Mouse (Mus musculus) lung, postnatal 25 days (tissue): ENCODE measurements around the gene Stub1.

Source experiments
- DNase-seq: peaks from one replicate; pipeline ENCODE4 v3.0.0; 2022; ENCODE audit warnings: low spot score

Stub1 gene

GRCm38 (mm10) chr17:25837076-25837410, 3.8 kb upstream of the Stub1 start, which contains the start of gene Rhbdl1:
Gene Rhbdl1, minus strand, starts transcription at chr17:25837295.
- peak; percentile 43 for DNase-seq

- no peak for DNase-seq
Measured at GRCm38 (mm10) chr17:25836397-25837075, 3.3 kb upstream of the Stub1 start.

DNA sequence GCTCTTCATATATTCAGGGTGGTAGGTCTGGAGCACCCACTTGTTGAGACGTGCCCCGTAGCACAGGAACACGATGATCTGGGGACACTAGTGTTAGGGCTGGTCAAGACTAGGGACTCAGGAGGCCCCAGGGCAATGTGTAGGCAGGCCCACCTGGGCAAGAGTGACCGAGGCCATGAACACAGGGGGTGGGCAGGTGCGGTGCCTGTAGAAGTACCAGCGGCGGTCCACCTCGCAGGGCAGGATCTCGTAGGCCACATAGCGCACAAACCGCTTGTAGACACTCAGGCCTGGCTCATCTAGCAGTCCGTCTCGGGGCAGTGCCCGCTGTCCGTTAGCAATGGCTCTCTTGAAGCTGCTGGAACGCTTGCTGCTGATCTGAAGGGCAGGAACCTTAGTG, 2.6 kb upstream of the Stub1 start:
- no peak for DNase-seq

DNA sequence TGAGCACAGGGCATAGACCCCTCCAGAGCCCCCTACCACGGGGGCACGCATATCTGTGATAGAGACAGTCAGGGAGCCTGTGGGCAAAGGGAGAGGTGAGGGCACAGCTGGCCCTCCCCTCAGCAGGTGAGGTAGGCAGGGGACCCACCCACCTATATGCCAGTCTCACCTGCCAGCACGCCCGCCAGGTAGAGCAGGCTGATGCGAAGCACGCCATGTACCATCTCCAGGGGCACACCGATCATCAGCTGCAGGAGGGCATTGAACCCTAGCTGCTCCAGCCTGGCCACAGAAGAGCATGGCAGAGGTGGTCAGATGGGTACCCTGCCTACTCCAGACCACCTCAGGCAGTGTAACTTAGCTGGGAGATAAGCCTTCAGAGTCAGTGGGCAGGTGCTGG, 2.1 kb upstream of the Stub1 start:
- no peak for DNase-seq

DNA sequence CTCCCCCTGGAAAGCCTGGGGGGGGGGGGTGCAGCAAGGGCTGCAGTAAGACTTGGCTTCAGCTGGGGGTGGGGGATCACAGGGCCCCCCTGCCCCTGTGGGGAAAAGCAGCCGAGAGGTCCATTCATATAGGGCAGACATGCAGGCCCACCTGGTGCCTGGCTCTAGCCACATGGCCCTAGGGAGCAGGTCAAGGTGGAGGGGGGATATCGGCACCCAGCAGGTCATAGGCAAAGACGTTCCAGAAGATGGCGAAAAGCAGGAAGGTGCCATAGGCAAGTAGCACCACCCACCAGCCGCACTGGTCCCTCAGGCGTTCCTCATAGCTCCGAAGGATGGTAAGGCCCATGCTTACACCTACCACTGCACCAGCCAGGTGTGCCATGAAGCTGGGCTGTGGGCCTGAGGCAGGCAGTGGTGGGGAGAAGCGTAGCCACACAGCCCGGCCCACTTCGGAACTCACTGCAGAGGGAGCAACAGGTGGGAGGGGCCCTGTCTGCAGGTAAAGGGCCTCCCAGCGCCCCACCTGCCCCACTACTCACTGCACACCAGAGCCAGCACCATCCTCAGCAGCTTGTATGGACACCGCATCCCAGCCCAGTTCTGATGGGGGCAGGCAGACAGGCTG, 1.5 kb upstream of the Stub1 start:
- DNase-seq = no peak

DNA sequence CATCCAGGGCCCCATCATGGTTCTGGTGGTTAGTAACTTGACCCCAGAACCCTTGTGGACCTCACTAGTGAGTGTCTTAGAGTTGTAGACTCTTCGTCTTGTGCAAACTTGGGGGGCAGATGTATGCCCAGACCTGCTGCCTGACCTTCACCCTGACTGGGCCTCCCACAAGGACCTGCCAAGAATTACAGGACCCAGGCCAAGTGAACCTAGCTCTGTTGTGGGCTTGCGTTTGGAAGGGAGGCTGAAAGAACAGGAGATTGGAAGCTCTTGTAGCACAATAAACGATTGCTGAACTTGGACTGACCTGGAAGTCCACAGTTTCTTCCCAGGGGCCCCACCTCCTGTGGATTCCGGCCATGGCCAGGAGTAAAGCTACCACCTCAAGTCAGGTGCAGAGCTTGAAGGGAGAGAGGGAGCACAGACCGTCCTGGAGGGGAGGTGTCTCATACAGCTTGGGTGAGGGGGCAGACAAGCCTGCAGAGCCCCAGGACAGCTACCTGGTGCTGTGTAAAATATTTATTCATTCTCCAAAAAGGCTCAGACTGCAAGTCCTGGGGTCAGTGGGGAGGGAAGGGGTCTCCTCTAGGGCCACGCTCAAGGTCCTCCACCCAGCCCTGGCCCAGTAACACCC, 874 bp upstream of the Stub1 start:
- peak; percentile 27 for DNase-seq

GRCm38 (mm10) chr17:25832436-25833290, 541 bp downstream of the Stub1 start:
- DNase-seq = peak; percentile 100

DNA sequence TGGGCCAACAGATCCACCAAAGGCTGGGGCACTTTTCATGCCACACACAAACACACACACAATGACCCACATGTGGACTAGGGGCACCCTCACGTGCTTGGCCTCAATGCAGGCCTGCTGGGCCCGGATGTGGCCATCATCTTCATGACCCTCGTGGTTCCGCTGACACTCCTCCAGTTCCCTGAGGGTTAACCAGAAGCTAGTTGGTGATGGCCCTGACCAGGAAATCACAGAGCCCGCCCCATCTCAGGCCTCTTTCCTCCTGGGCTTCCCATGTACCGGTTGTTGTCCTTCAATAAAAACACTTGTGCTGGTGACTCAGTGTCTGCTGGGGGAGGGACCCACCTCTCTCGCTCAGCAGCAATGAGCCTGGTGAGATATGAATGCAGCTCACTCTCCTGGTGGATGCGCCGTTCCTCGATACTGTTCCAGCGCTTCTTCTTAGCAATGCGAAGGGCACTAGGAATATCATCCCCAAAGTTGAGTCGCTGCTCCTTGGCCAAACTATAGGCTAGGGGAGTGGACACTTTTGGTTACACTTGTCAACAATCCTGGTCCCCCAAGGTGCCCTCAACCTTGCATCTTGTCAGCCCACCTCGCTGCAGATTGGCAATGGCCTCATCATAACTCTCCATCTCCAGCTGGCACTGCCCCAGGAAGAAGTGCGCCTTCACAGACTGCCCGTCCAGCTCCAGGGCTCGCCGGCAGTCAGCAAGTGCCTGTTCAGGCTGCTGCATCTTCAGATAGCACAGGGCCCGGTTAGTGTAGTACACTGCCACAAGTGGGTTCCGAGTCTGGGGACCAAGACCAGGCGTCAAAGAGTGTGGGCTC, 1.5 kb downstream of the Stub1 start:
- no peak for DNase-seq

DNA sequence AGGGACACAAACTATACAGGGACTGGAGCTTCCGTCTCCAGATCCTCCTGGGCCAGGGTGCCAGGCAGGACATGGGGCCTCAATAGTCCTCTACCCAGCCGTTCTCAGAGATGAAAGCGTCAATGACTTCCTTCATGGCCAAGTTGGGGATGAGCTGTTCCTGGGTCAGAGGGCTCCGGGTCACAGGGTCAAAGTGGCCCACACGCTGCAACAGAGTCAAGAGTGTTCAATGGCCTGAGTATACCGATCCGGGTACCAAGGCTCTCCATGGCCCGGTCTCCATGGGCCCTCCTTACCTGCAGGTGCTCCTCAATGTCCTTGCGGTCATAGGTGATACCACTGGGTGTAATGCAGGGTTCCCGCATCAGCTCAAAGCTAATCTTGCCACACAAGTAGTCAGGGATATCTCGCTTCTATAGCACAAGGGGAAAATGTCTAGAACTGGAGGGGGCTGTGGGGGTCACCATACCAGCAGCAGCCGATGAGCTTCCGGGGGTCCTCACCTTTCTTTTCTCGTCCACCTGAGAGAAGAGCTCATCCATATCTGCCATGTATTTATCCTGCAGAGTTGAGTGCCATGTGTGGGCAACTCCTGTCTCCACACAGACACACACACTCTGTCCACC, 2.3 kb downstream of the Stub1 start:
- DNase-seq = no peak

DNA sequence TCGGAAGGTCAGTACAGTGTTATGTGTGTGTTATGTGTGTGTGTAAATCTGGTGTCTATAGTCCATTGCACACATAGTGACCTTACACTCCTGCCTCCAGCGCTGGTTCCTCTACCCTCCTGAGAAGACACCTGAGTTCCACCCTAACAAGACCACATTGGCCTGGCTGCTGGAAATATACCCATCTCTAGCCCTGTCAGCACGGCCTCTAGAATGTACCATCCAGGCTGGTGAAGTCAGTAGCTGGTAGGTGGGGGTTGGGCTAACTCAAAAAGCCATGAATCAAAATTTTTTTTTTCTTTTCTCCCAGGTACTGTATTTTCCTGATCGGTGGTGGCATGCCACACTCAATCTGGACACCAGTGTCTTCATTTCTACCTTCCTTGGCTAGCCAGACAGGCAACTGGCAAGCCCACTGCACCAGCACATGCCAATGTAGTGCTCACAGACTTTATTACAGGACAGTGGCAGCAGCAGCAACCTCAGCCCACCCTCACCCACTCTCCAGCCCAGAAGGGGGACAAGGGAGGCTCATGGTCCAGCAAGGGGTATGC, 2.9 kb downstream of the Stub1 start:
- no peak for DNase-seq

DNA sequence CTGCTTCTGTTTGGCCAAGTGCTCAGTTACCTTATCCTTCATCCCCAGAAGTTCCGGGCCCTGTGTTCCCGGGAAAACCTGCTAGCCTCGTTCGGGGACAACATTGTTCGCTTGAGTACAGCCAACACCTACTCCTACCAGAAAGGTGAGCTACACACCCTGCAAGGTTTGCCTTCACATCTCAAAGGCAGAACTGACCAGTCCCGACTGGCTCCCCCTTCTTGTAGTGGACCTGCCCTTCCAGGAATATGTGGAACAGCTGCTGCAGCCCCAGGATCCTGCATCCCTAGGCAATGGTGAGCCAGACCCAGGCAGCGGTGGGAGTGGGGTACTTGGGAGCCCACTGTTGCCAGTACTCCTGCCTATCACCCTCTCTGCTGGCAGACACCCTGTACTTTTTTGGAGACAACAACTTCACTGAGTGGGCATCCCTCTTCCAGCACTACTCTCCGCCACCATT, 3.6 kb downstream of the Stub1 start:
- DNase-seq = no peak

GRCm38 (mm10) chr17:25828712-25829557, 4.3 kb downstream of the Stub1 start, which contains the start of gene Jmjd8:
Gene Jmjd8, plus strand, starts transcription at chr17:25828867.
- peak; percentile 73 for DNase-seq

DNA sequence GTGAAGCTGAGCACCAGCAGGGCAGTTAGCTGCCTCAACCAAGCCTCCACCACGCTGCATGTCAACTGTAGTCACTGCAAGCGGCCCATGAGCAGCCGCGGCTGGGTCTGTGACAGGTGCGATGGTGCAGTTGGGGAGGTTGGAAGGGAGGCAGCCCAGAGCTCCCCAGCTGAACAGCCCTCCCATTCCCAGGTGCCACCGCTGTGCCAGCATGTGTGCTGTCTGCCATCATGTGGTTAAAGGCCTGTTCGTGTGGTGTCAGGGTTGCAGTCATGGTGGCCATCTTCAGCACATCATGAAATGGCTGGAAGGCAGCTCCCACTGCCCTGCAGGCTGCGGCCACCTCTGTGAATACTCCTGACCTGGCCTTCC, 5.0 kb downstream of the Stub1 start:
- no peak for DNase-seq

GRCm38 (mm10) chr17:25827546-25828222, 5.5 kb downstream of the Stub1 start:
- DNase-seq = no peak

GRCm38 (mm10) chr17:25827011-25827410, 6.2 kb downstream of the Stub1 start:
- DNase-seq = no peak

DNA sequence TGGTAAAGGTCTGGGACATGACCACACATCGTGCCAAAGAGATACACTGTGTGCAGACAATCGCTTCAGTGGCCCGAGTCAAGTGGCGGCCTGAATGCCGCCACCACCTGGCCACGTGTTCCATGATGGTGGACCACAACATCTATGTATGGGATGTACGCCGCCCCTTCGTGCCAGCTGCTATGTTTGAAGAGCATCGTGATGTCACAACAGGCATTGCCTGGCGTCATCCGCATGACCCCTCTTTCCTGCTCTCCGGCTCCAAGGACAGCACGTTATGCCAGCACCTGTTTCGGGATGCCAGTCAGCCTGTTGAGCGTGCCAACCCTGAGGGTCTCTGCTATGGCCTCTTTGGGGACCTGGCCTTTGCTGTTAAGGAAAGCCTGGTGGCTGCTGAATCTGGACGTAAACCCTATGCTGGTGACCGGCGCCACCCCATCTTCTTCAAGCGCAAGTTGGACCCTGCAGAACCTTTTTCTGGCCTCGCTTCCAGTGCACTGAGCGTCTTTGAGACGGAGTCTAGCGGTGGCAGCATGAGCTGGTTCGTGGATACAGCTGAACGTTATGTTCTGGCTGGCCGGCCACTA, 7.1 kb downstream of the Stub1 start:
- no peak for DNase-seq

DNA sequence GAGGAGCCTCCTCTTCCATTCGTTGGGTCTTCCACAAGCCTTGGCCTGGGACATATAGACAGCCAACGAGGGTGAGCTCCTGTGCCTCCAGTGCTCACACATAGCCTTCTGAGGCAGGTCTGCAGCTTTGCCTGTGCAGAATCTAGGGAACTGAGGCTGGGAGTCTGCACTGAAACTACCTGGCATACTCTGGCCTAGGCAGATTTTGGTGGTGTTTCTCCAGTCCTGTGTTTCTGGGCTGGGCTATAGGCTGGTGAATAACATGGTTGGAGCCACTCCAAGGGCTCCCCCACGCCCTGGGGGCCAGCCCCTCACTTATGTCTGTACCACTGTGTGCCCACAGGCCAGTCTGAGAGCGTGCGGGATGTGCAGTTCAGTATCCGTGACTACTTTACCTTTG, 7.9 kb downstream of the Stub1 start:
- no peak for DNase-seq

DNA sequence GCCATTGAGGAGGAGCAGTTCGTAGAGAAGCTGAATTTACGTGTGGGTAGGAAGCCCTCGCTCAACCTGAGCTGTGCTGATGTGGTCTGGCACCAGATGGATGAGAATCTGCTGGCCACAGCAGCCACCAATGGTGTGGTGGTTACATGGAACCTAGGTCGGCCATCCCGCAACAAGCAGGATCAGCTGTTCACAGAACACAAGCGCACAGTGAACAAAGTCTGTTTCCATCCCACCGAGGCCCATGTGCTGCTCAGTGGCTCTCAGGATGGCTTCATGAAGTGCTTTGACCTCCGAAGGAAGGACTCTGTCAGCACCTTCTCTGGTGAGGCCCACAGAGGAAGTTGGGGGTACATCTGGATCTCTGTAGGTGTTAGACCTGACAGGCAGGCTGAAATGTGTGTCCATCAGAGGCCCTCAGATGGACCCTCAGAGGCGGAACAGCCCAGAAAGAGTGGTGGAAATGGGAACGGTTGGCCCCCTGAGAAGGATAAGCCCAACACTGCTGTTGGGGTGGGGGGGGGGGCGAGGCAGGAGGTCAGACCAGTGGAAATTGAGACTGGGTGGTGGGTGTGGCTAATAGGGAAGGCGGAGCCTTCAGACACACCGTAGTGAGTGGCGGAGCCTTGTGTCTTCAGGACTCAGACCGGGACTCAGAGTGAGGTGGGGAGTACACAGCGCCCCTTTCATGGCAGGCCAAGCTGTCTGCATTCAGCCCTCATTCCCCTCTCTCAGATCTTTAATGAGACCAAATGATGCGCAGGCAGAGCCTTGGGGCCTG, 8.7 kb downstream of the Stub1 start:
- no peak for DNase-seq
